Mouse (Mus musculus) olfactory bulb, adult 2 months (tissue): ENCODE results near the gene Psg19.
"Not testable (repeated sequence)": the region's sequence is repeated elsewhere in the genome, so short reads cannot be mapped to it uniquely, and the experiment has no call there.

Experiments used
- CTCF ChIP-seq: fragments of 200-500 bp; IDR thresholded peaks from 2 replicates; pipeline ENCODE4 v1.5.1; 2012; ENCODE audit warnings: low read depth, mild to moderate bottlenecking, low read length, moderate library complexity; ENCODE audit not compliant: insufficient read depth
- POLR2A ChIP-seq: fragments of 200-500 bp; IDR thresholded peaks from 2 replicates; pipeline ENCODE4 v1.6.1; 2012; ENCODE audit warnings: mild to moderate bottlenecking, low read depth, low read length, moderate library complexity; ENCODE audit not compliant: insufficient read depth

DNA sequence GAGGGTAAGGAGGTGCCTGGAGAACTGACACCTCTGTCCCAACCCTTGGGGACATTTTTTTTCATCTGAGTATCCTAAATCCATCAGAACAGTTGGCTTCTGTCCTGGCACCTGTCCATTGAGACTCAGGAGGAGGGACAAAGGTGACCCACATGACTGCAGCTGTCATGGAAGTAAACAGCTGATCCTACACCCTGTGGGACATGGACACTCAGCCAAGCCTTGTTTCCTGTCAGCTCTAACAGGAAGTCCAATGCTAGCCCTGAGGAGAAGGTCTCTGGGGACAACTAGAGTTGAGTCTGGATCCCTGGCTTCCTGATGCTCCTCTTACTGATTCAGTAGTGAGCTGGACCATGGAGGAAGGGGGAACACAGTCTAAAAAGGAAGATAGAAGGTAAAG lies 7.6 kb downstream of the Psg19 start:
- TF ChIP-seq CTCF, POLR2A: not testable (repeated sequence)
